Mouse (Mus musculus): ENCODE measurements around the gene Larp1.
"Not testable (repeated sequence)": the region's sequence is repeated elsewhere in the genome, so short reads cannot be mapped to it uniquely, and the experiment has no call there.

Larp1 gene

DNA sequence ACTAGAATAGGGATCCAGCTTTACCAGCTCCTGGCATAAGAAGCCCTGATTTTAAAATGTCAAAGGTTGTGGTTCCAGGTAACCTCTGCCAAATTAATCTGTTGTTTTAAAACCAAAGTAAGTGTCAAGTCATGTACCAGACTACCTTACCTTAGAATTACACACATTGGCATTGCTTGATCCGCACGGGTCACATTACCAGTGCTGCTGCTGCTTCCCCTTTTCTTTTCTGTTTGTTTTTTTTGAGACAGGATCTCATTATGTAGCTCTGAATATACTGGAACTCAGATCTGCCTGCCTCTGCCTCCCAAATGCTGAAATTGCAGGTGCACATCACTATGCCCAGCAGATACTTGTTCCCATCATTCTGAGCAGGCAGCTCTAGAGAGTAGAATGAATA, 21.0 kb downstream of the Larp1 start:
- no peak for DNase-seq

DNA sequence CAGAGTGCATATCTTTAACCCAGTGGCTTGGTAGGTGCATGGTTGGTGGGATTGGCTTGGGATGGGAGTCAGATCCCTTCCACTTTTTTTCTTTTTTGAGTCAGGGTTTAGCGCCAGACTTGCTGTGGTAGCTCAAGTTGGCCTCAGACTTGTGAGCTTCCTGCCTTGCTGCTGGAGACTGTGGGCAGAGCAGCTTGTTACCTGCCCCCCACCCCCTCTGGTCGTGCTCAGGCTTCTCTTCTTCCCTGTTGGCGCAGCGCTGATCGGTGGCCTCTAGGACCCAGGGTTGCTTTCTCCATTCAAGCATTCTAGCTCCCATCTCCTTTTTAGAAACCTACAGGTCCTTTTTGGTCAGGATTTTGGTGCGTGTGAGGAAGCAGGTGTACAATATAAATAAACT, 22.3 kb downstream of the Larp1 start:
- no peak for DNase-seq

DNA sequence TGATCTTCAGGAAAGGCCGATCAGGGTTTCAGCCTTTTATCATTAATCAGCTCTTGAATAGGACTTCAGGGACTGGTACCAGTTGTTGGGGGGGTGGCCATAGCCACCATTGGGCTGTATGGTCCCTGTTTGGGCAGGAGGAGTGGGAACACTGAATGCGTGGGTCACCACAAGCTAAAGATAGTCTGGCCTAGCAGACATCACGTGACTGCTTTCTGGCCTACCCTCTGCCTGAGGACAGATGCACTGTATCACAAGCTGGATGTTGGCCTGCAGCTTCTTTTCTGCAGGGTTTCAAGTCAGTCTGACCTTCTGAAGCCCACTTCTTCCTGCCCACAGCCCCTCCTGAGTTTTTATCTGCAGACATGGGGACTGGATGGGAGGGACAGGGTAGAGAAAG, 24.8 kb downstream of the Larp1 start:
- DNase-seq: no peak

DNA sequence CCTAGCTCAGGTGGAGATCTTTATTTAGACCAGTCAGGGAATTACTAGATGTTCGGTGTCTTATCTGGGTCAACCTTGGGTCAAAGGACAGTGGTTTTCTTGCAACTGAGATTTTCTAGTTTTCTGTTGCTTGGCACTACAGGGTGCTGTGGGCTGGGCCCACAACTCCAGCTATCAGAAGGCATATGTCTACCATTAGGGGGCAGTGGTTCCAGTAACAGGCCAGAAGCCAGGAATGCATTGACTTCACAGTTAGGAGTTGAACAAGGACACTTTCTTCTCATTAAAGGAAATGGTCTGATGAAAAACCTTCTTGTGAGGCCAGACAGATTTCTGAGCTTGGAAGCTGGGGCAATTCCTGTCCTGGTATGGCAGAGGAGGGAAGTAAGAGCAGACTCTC, 30.2 kb downstream of the Larp1 start:
- peak; percentile 25 to 26 for DNase-seq

DNA sequence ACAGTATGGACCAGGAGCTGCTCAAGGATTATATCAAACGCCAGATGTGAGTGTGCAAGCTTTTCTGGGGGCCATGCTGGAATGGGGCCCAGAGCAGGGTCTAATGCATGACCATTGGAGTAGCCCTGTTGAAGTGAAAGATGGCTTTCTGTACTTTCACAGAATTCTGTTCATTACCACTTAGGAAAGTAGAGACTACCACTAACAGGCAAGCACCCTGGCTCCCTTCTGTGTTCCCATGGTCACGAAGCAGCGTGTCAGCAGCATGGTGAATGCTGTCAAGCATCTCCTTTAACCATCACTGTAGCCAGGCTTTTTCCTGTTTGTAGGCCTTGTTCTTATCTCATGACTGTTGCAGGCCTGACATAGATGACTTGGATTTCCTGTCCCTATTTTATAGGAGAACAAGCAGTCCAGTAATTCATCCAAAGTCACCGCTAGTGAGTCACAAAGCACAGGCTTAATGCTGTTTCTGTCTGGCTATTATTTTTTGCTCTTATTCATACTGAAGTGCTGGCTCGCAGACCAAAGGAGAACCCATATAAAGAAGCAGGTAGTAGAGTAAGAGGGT, 34.1 kb downstream of the Larp1 start:
- no peak for DNase-seq

DNA sequence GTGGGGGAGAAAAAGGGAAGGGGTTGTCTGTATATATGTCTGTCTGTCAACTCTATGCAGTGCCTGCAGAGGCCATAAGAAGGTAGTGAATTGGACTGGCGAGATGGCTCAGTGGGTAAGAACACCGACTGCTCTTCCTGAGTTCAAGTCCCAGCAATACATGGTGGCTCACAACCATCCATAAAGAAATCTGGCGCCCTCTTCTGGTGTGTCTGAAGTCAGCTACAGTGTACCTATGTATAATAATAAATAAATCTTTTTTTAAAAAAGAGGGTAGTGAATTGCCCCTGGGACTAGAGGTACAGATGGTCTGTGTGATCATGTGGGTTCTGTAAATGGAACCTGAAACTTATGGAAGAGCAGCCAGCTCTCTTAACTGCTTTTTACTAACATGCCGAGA, 37.6 kb downstream of the Larp1 start:
- no peak for DNase-seq

DNA sequence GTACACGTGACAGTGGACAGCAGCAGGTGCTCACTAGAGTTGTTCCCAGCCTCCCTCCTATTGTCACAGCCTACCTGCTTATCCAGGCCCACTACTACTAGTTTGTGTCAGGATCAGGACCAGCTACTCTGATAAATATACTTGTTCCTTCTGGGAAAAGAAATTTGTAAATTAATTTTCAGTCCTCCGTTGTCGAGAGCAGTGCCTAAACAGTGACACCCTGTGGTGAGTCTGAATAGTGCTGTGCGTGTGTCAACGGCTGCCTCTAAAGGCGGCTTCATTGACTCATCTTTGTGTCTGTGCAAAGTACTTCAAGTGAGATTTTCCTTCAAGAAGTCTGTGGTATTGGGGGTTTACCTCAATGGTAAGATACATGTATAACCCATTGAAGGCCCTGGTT, 48.6 kb downstream of the Larp1 start:
- peak; percentile 15 to 36 for DNase-seq

DNA sequence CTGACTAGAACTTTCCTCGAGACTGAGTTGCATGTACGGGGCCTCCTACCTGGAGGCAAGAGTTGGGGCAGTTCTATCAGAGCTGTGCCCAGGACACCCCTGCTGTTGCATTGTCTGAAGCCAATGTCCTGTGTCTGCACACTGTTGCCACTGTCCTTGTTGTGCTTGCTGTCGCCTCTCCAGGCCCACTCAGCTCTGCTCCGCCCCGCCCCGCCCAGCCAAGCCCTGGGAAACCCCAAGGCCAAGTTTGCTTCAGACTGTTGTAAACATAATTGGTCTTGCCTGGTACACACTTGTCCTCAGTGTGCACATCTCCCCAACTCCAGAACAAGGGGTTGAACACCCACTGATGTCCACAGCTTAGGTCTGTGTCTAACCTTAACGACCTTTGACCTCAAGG, 50.9 kb downstream of the Larp1 start:
- not testable (repeated sequence) for DNase-seq

DNA sequence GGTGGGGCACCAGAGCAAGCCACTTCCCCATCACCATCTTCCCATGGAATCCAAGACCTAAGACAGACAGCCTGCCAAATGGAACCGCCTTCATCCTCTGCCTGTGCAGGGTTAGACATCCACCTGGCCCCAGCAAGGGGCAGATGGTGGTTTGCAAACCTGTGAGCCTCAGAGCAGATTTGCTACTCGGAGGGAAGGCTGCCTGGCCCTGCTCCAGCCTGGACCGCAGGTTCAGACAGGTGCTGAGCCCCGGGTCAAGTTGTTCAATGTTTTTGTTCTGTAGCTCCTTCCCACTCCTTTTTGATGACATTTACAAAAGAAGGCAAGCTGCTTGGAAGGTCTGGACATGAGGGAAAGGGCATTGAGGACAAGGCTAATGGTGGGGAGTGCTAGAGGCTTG, 52.4 kb downstream of the Larp1 start:
- DNase-seq: not testable (repeated sequence)

DNA sequence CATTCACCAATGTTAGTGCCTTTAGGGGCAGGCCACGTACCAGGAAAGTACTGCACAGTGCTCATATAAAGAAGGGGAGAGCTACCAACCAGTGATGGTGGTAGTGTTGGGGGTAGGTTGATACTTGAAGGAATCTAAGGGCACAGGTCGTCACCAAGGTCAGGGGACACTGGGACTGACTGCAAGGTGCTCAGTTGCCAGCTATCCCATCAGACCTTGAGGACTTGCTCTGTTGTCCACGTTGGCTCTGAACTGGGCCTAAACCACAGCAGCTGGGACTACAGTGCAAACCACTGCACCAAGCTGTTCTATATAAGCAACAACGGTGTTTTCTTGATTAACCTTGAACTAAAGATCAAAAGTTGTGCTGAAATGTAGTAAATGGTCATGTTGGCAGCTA, 53.7 kb downstream of the Larp1 start:
- DNase-seq: no peak

DNA sequence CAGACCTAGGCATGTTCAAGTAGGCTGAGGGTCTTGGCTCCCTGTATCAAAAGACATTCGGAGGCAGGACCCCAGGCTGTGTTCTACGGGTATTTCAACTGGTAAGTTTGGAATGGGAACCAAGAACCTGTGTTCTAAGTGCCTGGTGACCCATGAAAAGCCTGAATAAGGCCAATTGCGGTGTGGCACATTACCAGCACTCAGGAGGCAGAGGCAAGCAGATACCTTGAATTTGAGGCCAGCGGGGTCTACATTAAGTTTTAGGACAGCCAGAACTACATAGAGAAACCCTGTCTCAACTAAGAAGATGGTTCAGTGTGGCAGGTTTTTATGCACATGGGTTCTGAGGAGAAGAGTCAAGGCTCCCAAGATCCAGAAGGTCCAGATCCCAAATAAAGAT, 56.2 kb downstream of the Larp1 start:
- DNase-seq: no peak

DNA sequence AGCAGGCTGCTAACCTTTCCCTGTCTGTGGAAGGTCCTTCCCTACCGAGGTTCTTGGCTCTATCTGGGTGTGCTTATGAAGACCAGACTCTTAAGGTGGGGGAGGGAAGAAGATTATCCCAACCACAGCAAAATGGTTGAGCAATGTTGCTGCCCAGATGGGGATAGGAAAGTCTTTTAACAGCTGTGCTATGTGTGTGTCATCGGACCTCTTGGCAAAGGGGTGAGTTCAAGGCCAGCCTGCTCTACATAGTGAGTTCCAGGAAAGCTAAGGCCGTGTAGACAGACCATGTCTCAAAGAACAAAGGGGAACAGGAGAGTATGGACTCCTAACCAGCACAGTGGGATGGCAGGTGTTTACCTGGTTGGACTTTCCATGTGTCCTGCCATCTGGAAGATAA, 64.1 kb downstream of the Larp1 start:
- DNase-seq: no peak

DNA sequence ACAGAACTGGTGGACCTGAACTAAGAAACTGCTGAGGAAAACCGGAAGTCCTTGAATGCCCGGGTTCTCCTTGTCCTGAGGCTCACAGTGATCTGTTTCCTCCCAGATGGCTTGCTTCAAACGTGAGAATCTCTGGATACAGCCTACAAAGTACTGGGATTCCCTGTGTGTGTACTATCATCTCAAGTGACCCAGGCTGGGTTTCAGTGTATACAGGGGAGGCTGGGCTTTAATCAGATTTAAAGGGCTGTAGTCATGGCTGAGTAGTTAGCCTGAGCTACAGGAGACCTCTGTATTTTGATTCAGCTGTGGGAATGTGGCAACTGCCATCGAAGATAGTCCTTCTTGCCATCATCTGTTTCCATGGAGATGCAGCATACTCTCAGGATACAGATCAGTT, 68.4 kb downstream of the Larp1 start:
- no peak for DNase-seq

DNA sequence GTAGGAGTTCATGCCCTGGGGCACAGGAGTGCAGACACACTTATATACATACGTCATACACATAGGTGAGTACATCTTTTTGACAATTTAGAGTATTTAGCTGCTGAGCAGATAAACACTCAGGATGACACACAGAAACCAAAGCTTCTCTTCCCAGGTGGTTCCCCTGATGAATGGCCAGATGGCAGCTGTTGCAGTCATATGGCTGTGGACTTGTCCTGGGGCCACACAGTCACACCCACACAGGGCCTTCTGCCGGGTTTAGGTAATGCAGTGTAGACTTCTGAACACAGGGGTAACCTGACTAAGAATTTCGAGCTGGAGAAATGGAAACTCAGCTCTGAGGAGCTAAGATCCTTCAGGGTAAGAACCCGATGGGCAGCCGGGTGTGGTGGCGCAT, 72.9 kb downstream of the Larp1 start:
- DNase-seq: no peak

DNA sequence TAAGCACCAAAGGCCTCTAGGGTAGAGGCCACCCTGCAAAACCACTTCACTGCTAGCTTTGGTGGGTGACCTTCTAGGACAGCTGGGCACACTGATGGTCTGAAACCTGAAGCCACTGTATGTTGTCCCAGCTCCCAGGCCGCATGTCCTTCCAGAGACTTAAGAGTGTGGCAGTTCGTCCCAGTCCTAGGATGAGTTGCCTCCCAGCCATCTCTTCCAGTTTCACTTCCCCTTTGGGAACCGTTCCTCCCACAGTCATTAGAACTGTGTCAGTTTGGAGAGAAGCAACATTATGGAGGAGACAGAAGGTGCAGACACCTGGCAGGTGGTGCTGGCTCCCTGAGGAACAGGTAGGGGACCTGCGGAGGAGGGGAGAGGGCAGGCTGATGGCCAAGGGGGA, 83.7 kb downstream of the Larp1 start:
- DNase-seq: no peak

DNA sequence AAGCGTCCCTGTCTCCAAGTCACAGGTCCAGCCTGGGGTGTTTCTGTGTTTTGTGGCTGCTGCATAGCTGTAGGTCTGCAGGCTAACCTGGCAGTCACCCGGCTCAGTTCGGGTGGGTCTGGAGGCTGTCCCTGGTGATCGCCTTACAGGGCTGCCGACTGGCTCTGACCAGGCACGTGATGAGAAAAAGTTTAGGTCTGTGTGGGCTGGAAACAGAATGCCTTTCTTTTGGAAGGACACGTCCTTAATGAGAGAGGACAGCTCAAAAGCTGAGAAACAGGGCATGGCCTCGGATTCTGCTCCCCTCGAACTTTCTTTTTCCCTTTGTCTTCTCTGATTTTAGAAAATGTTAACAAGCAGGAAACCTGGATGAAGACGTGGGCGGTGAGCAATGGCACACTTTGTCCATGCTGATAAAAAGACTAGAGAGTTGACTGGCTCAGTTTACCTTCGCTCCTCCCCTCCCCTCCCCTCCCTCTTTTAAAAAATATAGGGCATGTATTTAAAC, 84.2 kb downstream of the Larp1 start, which contains the start of gene Gm12248:
Gene Gm12248, minus strand, starts transcription at position 114 of the 508 bp plus-strand sequence.
- DNase-seq: peak; percentile 19 to 36

DNA sequence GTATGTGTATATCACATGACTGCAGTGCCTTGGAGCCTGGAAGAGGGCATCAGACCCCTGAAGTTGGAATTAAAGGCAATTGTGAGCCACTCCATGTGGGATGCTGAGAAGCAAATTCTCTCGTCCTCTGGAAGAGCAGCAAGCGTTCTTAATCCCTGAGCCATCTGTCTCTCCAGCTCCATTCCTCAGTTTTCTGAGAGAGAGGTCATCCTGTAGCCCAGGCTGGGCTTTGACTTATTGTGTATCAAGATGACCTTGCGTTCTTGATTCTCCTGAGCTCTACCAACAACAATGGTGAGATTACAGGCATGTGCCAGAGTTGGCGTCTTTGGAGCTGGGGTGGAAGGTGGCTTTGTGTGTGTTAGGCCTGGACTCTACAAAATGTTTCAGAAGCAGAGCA, 85.9 kb downstream of the Larp1 start:
- no peak for DNase-seq

DNA sequence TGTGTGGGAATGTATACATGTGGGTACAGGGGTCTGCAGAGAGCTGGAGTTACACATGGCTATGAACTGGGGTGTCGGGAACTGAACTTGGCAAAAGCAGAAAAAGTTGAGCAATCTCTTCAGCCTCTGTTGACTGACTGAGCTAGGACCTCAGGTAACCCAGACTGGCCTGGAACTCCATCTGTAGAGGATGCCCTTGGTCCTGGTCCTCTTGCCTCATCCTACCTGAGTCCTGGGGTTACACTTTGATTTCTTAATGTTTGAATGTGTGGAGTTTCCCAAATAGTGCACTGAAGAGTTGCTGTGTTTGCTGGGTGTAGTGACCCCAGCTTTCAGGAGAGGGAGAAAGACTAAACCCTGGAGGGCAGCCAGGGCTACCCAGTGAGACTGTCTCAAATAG, 86.7 kb downstream of the Larp1 start:
- no peak for DNase-seq

DNA sequence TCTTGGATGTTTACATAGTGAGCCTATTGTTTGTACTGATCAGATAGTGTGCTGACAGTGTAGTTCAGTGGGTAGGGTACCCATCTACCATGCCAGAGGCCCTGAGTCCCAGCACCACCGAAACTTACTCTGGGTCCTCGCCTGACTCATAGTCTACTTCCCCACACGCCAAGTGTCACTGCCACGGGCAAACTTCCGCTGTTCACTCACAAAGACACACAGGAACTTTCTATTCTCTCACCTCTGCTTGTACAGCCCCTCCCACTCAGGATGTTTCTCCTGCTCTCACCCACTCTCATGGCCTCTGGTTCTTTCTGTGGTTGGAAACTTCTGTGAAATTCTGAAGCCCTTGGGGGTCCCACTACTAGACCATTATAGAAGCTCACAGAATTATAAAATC, 87.3 kb downstream of the Larp1 start:
- DNase-seq: no peak

DNA sequence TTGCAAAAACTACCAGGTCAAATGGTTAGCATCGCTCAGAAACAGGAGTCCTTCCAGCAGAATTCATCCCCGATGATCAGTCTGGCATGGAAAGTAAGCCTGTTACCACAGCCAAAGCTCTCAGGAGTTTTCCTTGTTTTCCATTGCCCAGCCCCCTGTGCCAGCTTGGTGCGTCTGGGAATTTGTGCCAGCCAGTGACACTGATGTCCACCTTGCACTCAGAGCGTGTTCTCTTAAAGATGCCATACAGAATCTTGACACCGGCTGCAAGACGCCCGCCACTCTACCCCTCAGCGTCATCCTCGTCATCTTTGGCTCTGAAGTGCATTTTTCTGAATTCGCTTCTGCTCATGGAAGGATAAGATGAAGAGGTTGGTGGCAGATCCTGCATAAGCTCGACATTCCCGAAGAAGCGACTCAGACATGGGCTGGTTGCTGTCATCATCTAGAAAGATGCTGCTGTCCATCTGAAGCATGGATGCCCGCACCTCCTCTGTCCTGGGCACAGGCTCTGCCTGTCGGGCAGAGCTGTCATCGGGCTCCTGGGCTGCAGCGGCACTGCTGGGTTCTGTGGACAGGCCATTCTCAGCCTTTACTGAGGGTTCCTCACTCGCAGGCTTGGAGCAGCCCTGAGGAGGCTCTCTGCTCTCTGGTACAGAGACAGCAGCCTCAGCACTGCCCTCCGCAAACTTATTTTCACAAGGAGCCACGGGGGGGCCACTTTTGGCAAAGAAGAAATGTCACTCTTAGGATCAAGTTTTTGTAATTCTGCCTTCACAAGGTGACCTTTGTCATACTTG, 88.2 kb downstream of the Larp1 start:
- DNase-seq: no peak

DNA sequence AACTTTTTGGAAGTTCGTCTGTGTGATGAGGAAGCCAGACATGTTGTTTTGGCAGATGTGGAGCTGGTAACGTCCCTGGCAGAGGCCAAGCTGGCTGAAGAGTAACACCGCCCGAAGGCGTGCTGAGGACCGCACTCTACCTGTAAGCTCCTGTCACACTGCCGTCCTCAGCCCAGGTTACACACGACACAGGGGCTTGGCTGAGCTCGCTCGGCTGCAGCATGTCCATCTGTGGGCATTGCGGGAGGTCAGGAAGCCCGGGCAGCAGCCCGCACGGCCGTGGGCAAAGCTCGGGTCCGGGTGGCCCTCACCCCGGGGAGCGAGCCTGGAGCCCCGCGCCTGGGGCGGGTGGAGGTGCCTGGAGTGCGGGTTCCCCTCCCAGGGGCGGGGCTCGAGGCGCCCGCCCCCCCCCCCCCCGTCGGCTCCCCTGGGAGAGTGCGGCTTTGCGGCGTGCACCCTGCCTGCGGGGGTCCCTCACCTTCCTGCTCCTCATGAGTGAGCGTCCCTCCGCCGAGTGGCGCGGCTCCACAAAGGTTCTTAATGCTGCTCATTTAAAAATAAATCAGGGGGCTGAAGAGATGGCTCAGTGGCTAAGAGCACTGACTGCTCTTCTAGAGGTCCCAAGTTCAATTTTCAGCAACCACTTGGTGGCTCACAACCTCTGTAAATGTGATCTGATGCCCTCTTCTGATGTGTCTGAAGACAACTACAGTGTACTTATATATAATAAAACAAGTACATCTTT, 88.9 kb downstream of the Larp1 start:
- peak in 1 of 2 experiments; percentile 22 for DNase-seq

DNA sequence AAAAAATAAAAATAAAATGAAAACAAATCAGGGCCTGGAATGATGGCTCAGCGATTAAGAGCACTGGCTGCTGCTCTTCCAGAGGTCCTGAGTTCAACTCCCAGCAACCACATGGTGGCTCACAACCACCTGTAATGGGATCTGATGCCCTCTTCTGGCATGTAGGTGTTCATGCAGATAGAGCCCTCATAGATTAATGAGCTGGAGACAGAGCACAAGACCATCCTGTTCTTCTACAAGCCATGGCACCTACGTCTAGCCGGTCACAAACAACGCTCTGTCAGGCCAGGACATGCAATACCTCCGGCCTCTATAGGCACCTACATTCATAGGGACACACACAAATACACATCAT, 89.5 kb downstream of the Larp1 start:
- DNase-seq: not testable (repeated sequence)

DNA sequence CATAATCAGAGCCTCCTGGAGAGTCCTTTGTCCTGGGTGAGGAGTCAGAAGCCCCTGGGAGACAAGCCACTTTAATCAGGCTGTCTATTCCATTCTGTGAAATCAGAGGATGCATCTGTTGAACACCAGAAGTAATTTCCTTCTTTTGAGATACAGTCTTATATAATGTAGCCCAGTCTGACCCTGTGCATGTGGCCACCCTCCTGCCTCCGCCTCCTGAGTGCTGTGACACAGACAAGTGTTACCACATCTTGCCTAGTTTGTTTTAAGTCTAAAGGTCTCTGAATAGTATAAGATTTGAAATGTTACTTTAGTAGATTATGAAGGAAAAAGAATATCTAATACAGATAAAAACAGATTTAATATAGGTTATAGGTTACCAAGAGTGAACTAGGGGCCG, 91.1 kb downstream of the Larp1 start:
- no peak for DNase-seq

DNA sequence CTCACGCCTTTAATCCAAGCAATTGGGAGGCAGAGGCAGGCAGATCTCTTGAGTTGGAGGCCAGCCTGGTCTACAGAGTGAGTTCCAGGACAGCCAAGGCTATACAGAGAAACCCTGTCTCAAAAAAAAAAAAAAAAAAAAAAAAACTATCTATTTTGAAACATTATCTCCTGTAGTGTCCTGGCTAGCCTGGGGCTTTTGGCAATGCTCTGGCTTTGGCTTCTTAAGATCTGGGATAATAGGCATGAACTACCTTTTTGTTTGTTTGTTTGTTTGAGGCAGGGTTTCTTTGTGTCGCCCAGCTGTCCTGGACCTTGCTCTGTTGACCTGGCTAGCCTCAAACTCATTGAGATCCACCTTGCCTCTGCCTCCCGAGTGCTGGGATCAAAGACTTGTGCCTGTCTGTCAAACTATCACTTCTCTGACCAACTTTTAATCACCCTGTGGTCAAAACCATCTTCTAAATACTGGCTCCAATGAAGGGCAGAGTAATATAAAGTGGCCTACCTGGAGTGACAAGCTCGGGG, 92.4 kb downstream of the Larp1 start:
- DNase-seq: no peak

All from kidney, adult 8-10 months (tissue).